Mouse (Mus musculus): ENCODE data around the gene Spn. TPM values are rescaled to one million over a fixed set of nuclear protein-coding genes. Genes with fewer than 3 reads are reported as not detected.
A peak's percentile ranks its signal among the peaks of the same experiment; 100 is the strongest.

The Spn gene
- total RNA-seq, 2 experiments from 2014 or later, result 0.70 to 1.3 TPM

DNA sequence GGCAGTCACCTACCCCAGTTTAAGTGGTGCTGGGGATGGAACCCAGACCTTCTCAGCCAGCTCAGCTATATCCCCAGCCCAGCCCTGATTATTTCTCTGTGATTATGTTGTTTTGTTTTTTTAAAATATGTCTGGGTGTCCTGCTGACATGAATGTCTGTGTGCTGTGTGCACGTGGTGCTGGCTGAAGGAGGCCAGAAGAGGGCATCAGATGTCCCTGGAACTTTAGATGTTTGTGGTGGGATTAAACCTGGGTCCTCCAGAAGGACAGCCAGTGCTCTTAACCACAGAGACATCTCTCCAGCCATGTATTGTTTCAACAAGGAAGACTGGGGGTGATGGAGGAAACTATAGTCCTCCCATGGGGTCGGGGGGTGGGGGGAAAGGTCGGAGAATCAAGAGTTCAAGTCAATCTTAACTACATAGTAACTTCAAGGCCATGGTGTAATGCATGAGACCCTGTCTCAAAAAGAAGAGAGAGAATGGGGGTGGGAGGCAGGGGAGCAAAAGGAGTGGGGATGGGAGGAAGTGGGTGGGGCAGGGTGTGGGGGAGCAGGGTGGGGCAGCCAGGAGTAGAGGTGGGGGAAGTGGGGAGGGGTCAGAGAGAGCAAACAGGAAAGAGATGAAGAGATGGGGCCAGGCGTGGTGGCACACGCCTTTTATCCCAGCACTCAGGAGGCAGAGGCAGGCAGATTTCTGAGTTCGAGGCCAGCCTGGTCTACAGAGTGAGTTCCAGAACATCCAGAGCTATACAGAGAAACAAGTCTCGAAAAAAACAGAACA lies 3.2 kb upstream of the Spn start:
- no peak for DNase-seq

GRCm38 (mm10) chr7:127139562-127139961 lies 1.9 kb upstream of the Spn start:
- no peak for DNase-seq

- DNase-seq, result no peak
Observed at GRCm38 (mm10) chr7:127139100-127139499, 1.5 kb upstream of the Spn start.

DNA sequence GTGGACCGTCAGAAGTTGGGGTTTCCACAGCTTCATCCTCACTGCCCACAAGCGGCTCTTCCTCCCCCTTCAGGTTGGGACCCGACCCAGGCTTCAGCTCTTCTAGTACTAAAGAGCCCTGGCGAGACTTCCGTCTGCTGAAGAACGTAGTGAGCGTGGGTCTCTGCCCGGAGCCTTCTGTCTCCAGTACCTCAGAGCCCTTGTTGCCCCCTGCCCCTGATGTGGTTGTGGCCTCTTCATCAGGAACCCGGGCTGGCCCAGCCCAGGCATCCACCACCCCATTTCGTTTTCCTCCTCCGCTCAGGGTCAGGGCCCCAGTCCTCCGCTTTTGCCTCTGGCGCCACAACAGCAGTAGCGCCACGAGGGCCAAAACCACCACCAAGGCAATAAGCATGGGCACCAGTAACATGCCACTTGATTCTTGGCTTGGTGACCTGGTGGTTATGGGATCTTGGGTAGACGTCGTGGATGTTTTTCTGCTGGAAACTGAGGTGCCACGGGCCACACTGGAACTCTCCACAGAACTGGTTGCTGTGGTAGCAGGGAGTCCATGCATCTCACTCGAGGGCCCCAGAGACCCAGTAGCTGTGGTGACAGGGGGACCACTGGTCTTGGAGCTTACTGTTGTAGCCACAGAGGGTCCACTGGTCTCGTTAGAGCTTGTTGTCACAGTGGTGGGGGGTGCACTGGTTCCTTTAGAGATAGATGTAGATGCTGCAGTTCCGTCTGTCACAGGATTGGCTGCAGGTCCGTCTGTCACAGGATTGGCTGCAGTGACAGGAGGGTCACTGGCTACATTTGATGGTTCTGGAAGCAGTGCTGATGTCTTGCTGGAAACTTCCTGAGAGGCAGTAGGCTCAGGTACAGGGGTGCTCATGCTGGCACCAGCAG lies 1.2 kb downstream of the Spn start:
- no peak for DNase-seq

DNA sequence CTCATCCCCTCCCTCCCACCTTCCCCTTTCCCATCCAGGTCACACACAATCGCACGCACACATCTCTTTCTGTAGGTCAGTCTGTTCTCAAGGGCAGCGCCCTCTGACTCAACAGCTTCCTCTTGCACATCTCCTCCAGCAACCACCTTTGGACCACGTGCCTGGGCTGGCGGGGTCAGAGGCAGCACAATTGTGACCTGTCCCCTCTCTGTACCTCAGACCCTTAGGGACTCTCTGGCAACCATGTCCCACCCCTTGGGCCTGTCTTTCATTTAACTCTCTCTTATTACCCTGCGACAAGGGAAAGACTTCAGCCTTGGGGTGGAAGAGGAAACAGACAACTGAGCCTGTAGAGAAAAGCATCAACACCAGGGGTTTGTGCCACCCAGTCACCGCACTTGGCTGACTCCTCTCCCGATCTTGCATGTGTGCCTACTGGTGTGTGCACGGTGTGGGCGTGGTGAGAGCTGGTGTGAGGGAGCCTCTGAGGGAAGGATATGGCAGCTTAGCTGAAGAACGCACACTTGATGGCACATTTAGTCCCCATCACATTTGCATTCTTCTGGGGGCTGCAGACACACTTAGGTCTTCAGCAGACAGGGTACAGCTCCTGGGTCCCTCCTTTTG lies 2.7 kb downstream of the Spn start:
- no peak for DNase-seq

GRCm38 (mm10) chr7:127133125-127133524 lies 4.5 kb downstream of the Spn start:
- no peak for DNase-seq

DNA sequence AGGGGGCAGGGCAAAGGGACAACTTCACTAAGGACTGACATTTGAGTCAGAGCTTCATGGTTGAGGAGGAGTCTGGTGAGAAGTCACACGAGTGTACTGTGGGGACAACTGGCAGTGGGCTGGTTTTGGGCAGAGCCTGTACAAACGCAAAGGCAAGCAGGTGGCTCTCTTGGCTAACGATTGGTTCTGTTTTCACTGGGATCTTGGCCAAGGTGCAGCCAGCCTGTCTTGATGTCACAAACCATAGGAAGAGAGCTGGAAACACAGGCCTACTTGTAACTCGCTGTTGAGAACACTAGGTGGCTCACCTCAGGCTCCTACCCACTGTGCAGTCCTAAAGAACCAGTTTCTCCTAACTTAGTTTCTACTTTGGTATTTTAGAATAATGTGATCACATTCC lies 8.0 kb downstream of the Spn start:
- peak; percentile 25 to 52 for DNase-seq

- no peak for DNase-seq
Observed at GRCm38 (mm10) chr7:127121911-127122270, 15.7 kb downstream of the Spn start, which contains the start of gene Qprt. Qprt (minus strand) TSS chr7:127122226.

- no peak for DNase-seq
Observed at GRCm38 (mm10) chr7:127121061-127121910, 16.3 kb downstream of the Spn start.

- DNase-seq, result peak in 1 of 2 experiments; percentile 27
Observed at GRCm38 (mm10) chr7:127118671-127119445, 18.8 kb downstream of the Spn start.

- DNase-seq, result peak; percentile 59 to 67
Observed at GRCm38 (mm10) chr7:127117948-127118347, 19.7 kb downstream of the Spn start.

DNA sequence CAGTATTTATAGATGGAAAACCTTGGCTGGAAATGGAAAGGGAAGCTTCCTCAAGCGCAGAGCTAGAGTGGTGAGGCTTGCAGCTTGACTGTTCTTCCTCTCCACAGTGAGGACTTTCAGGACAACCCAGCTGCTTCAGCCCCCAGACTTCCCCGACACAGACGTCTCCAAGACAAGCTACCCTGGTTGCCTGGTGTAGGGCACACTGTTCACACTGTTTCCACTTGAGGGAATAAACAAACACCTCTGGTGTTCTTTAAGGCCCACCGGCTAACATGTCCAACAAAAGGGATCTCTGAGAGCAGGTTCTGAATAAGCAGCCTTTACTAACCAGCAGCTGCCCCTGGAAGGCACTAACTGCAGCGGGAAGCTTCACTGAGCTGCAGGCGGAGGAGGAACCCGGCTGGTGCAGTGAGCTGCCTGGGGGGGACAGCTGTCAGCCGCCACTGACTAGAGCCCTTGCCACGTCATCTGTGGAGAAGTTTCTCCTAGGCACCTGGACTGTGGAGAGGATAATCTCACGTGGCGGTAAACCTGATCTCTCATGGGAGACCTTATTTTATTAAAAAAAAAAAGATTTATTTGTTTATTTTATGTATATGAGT lies 21.2 kb downstream of the Spn start:
- no peak for DNase-seq

- no peak for DNase-seq
Observed at GRCm38 (mm10) chr7:127114920-127115319, 22.7 kb downstream of the Spn start.

- DNase-seq, result no peak
Observed at GRCm38 (mm10) chr7:127113614-127114259, 23.9 kb downstream of the Spn start.

GRCm38 (mm10) chr7:127112921-127113597 lies 24.6 kb downstream of the Spn start:
- no peak for DNase-seq

GRCm38 (mm10) chr7:127112251-127112841 lies 25.3 kb downstream of the Spn start:
- DNase-seq, result no peak

- peak; percentile 64 to 66 for DNase-seq
Observed at GRCm38 (mm10) chr7:127111461-127111860, 26.2 kb downstream of the Spn start.

- DNase-seq, result peak; percentile 69 to 76
Observed at GRCm38 (mm10) chr7:127110239-127111007, 27.2 kb downstream of the Spn start.

All from adrenal gland, postnatal 36 days (tissue).